Mouse (Mus musculus): ENCODE results near the gene Ddx27. TPM values are rescaled to one million over a fixed set of nuclear protein-coding genes. Genes with fewer than 3 reads are reported as not detected.

Gene Ddx27
- polyA plus RNA-seq, 1 experiment, result 18.6 TPM

- Histone ChIP-seq H3K4me1 (ENCODE audit: control insufficient read depth, insufficient read depth, low read length) (0 out of 2 replicates have a peak, but pooled peaks cover under 1% of the 10 kb centered on the region), H3K4me3 (replicated peaks; ENCODE audit: extremely low read depth, low read depth, low read length) (no peak overlapping the region)
- 77% methylated on average over 3 of the region's 3 CpGs for WGBS
- DNase-seq, result no peak
- TF ChIP-seq POLR2A (IDR thresholded peaks at IDR 0.05; ENCODE audit: borderline replicate concordance, extremely low read depth, low read depth, low read length) (no peak), CTCF (IDR thresholded peaks at IDR 0.05; ENCODE audit: insufficient read depth, low read length) (no peak)
Observed at GRCm38 (mm10) chr2:167010546-167010945, 4.4 kb upstream of the Ddx27 start.

GRCm38 (mm10) chr2:167015382-167015718, 357 bp downstream of the Ddx27 start:
- TF ChIP-seq CTCF (IDR thresholded peaks at IDR 0.05; ENCODE audit: insufficient read depth, low read length) (no peak), POLR2A (IDR thresholded peaks at IDR 0.05; ENCODE audit: borderline replicate concordance, extremely low read depth, low read depth, low read length) (no peak)
- WGBS, result 0% methylated on average over 21 of the region's 21 CpGs
- no peak for DNase-seq
- Histone ChIP-seq H3K4me1 (ENCODE audit: control insufficient read depth, insufficient read depth, low read length) (0 out of 2 replicates have a peak, but pooled peaks cover 3% of the 10 kb centered on the region), H3K4me3 (replicated peaks; ENCODE audit: extremely low read depth, low read depth, low read length) (peak overlapping the region; percentile 81)

GRCm38 (mm10) chr2:167019396-167019795, 4.4 kb downstream of the Ddx27 start:
- TF ChIP-seq POLR2A (IDR thresholded peaks at IDR 0.05; ENCODE audit: borderline replicate concordance, extremely low read depth, low read depth, low read length) (no peak), CTCF (IDR thresholded peaks at IDR 0.05; ENCODE audit: insufficient read depth, low read length) (no peak)
- no peak overlapping the region for H3K4me3 ChIP-seq (replicated peaks; ENCODE audit: extremely low read depth, low read depth, low read length)
- WGBS, result 83% methylated on average over 10 of the region's 10 CpGs
- H3K4me1 ChIP-seq (ENCODE audit: control insufficient read depth, insufficient read depth, low read length), result 0 out of 2 replicates have a peak, but pooled peaks cover 3% of the 10 kb centered on the region
- no peak for DNase-seq

DNA sequence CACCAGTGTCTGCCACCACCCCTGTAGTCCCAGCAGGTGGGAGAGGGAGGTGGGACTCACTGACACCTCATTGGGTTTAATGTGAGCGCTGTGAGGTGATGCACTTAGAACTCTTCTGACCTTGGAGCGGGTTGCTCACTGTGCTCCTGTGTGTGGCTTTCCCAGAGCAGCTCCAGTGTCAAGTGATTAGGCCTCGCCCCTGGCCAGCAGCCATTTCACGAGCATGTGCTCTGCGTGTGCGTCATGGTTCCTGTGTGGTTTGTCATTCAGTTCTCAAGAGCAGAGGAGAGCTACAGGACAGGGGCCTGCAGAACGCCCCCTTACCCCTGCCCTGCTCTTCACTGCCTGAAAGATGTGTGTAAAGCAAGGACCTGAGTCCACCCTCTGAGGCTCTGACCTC, 13.6 kb downstream of the Ddx27 start:
- no peak for TF ChIP-seq CTCF (IDR thresholded peaks at IDR 0.05; ENCODE audit: insufficient read depth, low read length)
- TF ChIP-seq POLR2A (IDR thresholded peaks at IDR 0.05; ENCODE audit: borderline replicate concordance, extremely low read depth, low read depth, low read length), result no peak
- no peak for DNase-seq
- Histone ChIP-seq H3K4me3 (replicated peaks; ENCODE audit: extremely low read depth, low read depth, low read length) (no peak overlapping the region), H3K4me1 (ENCODE audit: control insufficient read depth, insufficient read depth, low read length) (no peaks in the 10 kb centered on the region)
- 88% methylated on average over 7 of the region's 7 CpGs for WGBS

DNA sequence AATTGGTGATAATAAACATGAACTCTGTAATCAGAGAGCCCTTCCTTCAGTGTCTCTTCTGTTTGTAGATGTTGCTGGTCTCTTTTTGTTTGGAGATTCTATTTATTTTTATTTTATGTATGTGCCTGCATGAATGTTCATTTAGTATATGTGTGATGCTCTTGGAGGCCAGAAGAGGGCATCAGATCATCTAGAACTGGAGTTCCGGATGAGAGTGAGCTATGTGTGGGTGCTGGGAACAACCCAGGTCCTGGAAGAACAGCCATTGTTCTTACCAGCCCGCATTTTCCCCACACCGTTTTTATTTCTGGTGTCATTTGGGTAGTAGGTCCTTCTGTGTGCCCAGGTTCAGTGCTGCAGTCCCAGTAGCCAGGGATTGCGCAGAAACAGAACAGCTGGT, 15.5 kb downstream of the Ddx27 start:
- TF ChIP-seq CTCF (IDR thresholded peaks at IDR 0.05; ENCODE audit: insufficient read depth, low read length) (no peak), POLR2A (IDR thresholded peaks at IDR 0.05; ENCODE audit: borderline replicate concordance, extremely low read depth, low read depth, low read length) (no peak)
- DNase-seq, result no peak
- 92% methylated on average over 4 of the region's 4 CpGs for WGBS
- H3K4me3 ChIP-seq (replicated peaks; ENCODE audit: extremely low read depth, low read depth, low read length), result no peak overlapping the region
- H3K4me1 ChIP-seq (ENCODE audit: control insufficient read depth, insufficient read depth, low read length), result no peaks in the 10 kb centered on the region

- 92% methylated on average over 12 of the region's 12 CpGs for WGBS
- DNase-seq, result no peak
- H3K4me1 ChIP-seq (ENCODE audit: control insufficient read depth, insufficient read depth, low read length), result no peaks in the 10 kb centered on the region
- H3K4me3 ChIP-seq (replicated peaks; ENCODE audit: extremely low read depth, low read depth, low read length), result no peak overlapping the region
- TF ChIP-seq CTCF (IDR thresholded peaks at IDR 0.05; ENCODE audit: insufficient read depth, low read length) (no peak), POLR2A (IDR thresholded peaks at IDR 0.05; ENCODE audit: borderline replicate concordance, extremely low read depth, low read depth, low read length) (no peak)
Observed at GRCm38 (mm10) chr2:167037710-167038109, 22.7 kb downstream of the Ddx27 start.

GRCm38 (mm10) chr2:167038297-167038696, 23.3 kb downstream of the Ddx27 start:
- no peak for TF ChIP-seq CTCF (IDR thresholded peaks at IDR 0.05; ENCODE audit: insufficient read depth, low read length)
- TF ChIP-seq POLR2A (IDR thresholded peaks at IDR 0.05; ENCODE audit: borderline replicate concordance, extremely low read depth, low read depth, low read length), result no peak
- H3K4me3 ChIP-seq (replicated peaks; ENCODE audit: extremely low read depth, low read depth, low read length), result no peak overlapping the region
- no peak for DNase-seq
- 80% methylated on average over 6 of the region's 6 CpGs for WGBS
- no peaks in the 10 kb centered on the region for H3K4me1 ChIP-seq (ENCODE audit: control insufficient read depth, insufficient read depth, low read length)

DNA sequence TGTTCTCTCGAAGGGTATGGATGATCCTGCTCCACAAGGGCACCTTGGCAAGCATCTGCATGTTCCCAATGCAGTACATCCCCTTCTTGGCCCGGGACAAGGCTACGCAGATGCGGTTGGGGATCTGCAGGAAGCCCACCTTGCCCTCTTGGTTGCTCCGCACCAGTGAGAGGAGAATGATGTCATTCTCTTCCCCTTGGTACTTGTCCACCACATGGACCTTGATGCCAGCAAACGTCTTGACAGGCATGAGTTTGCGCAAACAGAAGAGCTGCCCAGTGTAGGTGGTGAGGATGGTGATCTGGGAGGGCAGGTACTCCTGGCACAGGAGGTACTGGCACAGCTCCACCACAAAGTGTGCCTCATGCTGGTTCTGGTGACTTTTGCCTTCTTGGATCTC, 23.7 kb downstream of the Ddx27 start:
- H3K4me1 ChIP-seq (ENCODE audit: control insufficient read depth, insufficient read depth, low read length), result no peaks in the 10 kb centered on the region
- DNase-seq, result no peak
- TF ChIP-seq POLR2A (IDR thresholded peaks at IDR 0.05; ENCODE audit: borderline replicate concordance, extremely low read depth, low read depth, low read length) (no peak), CTCF (IDR thresholded peaks at IDR 0.05; ENCODE audit: insufficient read depth, low read length) (no peak)
- 85% methylated on average over 7 of the region's 7 CpGs for WGBS
- H3K4me3 ChIP-seq (replicated peaks; ENCODE audit: extremely low read depth, low read depth, low read length), result no peak overlapping the region

GRCm38 (mm10) chr2:167039386-167039785, 24.4 kb downstream of the Ddx27 start:
- Histone ChIP-seq H3K4me3 (replicated peaks; ENCODE audit: extremely low read depth, low read depth, low read length) (no peak overlapping the region), H3K4me1 (ENCODE audit: control insufficient read depth, insufficient read depth, low read length) (no peaks in the 10 kb centered on the region)
- WGBS, result 69% methylated on average over 8 of the region's 8 CpGs
- TF ChIP-seq POLR2A (IDR thresholded peaks at IDR 0.05; ENCODE audit: borderline replicate concordance, extremely low read depth, low read depth, low read length), result no peak
- TF ChIP-seq CTCF (IDR thresholded peaks at IDR 0.05; ENCODE audit: insufficient read depth, low read length), result no peak
- DNase-seq, result no peak

DNA sequence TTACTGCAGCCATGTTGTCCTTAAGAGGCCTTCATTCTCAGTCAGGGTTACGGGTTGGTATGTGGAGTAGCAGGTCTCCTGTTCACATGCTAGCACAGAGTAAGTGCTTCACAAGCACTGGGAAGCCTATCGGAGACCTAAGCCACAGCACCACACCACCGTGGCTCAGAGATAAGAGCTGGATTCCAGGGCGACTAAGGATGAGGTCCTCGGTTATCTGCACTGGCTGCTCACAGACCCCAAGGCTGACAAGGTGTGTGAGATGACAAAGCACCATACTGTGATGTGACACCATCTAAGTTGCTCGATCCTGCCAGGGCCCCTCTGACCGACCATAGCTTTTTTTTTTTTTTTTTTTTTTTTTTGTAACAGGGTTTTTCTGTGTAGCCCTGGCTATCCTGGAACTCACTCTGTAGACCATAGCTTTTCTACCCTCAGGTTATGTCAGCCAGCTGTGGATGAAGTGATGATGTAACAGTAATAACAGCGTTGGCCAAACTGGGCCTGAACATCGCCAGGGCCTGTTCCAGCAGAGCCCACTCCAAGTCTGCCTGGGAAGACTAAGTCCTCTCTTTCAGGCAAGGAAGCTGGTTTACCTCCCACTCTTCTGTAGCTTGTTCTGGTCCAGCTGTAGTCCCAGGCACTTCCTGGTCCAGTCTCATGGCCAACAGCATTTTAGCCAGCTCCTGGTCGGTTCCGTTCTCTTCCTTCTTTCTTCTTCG, 28.6 kb downstream of the Ddx27 start:
- H3K4me1 ChIP-seq (ENCODE audit: control insufficient read depth, insufficient read depth, low read length), result no peaks in the 10 kb centered on the region
- 78% methylated on average over 12 of the region's 12 CpGs for WGBS
- H3K4me3 ChIP-seq (replicated peaks; ENCODE audit: extremely low read depth, low read depth, low read length), result no peak overlapping the region
- TF ChIP-seq POLR2A (IDR thresholded peaks at IDR 0.05; ENCODE audit: borderline replicate concordance, extremely low read depth, low read depth, low read length) (no peak), CTCF (IDR thresholded peaks at IDR 0.05; ENCODE audit: insufficient read depth, low read length) (no peak)
- DNase-seq, result no peak
